Mouse (Mus musculus) C2C12 (cell line): ENCODE measurements at regions not wholly inside any gene's neighbourhood (a gene's known extent, or its start where the extent isn't known, plus 50 kb on each side); places are given as distances from the start of the nearest gene placed in this dataset.

Source experiments
- H3K27me3 ChIP-seq: one replicate; pipeline ENCODE4 v1.6.1; 2011; ENCODE audit not compliant: control insufficient read depth, insufficient read depth, insufficient read length
- H3K36me3 ChIP-seq: one replicate; pipeline ENCODE4 v1.6.1; 2011; ENCODE audit not compliant: control insufficient read depth, insufficient read depth
- H3K4me3 ChIP-seq: one replicate; pipeline ENCODE4 v1.5.1; 2011; ENCODE audit warnings: mild to moderate bottlenecking, control low read depth; ENCODE audit not compliant: poor library complexity, insufficient read depth, severe bottlenecking
- H3K79me2 ChIP-seq: one replicate; pipeline ENCODE4 v1.6.1; 2011; ENCODE audit not compliant: control insufficient read depth, insufficient read depth
- H3K79me3 ChIP-seq: one replicate; pipeline ENCODE4 v1.6.1; 2011; ENCODE audit warnings: low read depth, control low read depth
- H3ac ChIP-seq: one replicate; pipeline ENCODE3; 2011; ENCODE audit warnings: low read depth; ENCODE audit not compliant: control insufficient read depth, insufficient read length
- CEBPB ChIP-seq: IDR thresholded peaks from one replicate; pipeline ENCODE4 v1.6.1; 2011; ENCODE audit warnings: low read depth, mild to moderate bottlenecking, control low read depth, moderate library complexity
- CTCF ChIP-seq: IDR thresholded peaks from one replicate; pipeline ENCODE4 v1.5.1; 2011; ENCODE audit not compliant: control insufficient read depth, insufficient read depth, insufficient read length
- FOSL1 ChIP-seq: IDR thresholded peaks from one replicate; pipeline ENCODE4 v1.8.0; 2011; ENCODE audit warnings: mild to moderate bottlenecking, low read length; ENCODE audit not compliant: poor library complexity, insufficient read depth, severe bottlenecking
- MAX ChIP-seq: IDR thresholded peaks from one replicate; pipeline ENCODE4 v1.6.1; 2011; ENCODE audit warnings: mild to moderate bottlenecking, control low read depth
- MYOD1 ChIP-seq: IDR thresholded peaks from one replicate; pipeline ENCODE4 v1.6.1; 2011; ENCODE audit warnings: low read depth; ENCODE audit not compliant: control insufficient read depth, insufficient read length
- MYOG ChIP-seq: IDR thresholded peaks from one replicate; pipeline ENCODE4 v1.6.1; 2011; ENCODE audit not compliant: control insufficient read depth, insufficient read length; ENCODE audit errors: extremely low read depth
- USF1 ChIP-seq: IDR thresholded peaks from one replicate; pipeline ENCODE4 v1.6.1; 2011; ENCODE audit warnings: low read depth, mild to moderate bottlenecking, control low read depth, moderate library complexity

DNA sequence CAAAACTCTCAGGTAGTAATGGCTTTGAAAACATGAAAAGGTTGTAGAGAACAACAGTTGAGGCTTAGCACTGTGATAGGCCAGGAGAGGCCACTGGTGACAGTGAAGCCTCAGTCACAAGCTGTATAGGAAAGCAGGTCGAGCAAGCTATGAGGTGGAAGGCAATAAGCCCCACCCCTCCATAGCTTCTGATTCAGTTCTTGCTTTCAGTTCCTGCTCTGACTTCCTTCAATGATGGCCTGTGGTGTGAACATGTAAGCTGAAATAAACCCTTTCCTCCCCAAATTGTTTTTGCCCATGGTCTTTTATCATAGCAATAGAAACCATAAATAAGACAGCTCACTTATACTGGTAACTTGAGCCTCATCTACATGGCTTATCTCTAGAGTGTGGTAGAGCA lies 98.0 kb upstream of the Smarca2 start:
- H3K36me3 ChIP-seq, result no peaks in the 10 kb centered on the region
- H3K79me3 ChIP-seq, result no peaks in the 10 kb centered on the region
- no peak for TF ChIP-seq CTCF
- no peak for TF ChIP-seq MYOG
- TF ChIP-seq FOSL1, result no peak
- H3K4me3 ChIP-seq, result no peak overlapping the region
- no peak overlapping the region for H3ac ChIP-seq
- no peaks in the 10 kb centered on the region for H3K27me3 ChIP-seq
- H3K79me2 ChIP-seq, result no peaks in the 10 kb centered on the region

DNA sequence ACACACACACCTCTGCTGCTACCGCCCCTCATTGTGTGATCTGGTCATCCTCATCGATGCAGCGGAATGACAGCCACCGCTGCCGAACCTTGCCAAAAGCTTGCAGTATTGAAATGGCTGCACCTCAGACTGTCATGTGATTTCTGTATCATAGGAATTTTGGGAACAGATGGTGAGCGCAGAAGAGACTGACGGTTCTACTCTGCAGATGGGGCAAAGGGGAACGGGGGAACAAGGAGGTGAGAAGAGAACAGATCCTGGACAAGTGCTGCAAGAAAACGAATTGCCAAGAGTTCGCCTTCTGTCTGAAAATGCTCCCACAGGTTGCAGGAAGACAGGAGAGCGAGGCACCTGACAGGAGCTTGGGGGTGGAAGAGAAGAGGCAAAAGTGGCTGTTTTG lies 96.9 kb upstream of the Smarca2 start:
- H3ac ChIP-seq, result no peak overlapping the region
- H3K36me3 ChIP-seq, result no peaks in the 10 kb centered on the region
- H3K4me3 ChIP-seq, result no peak overlapping the region
- no peaks in the 10 kb centered on the region for H3K79me3 ChIP-seq
- H3K27me3 ChIP-seq, result no peaks in the 10 kb centered on the region
- H3K79me2 ChIP-seq, result no peaks in the 10 kb centered on the region
- TF ChIP-seq MAX (no peak), CTCF (no peak), FOSL1 (no peak), CEBPB (no peak)

DNA sequence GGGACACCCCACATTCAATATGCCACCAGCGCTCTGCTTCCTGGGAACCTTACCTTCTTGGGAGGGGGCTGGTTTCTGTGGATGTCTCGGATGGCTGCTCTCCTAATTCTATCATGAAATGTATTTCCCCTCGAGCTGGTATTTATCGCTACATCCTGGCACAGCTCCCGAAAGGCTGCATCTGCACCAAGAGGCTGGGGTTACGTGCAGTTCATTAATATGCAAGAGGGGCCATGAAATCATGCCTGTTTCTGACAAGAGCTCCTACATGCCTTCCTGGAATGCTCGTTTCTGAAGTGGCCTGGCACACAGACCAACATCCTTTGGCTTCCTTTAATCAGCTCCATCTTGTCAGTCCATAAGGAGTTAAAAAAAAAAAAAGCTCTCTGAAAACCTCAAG lies 96.2 kb upstream of the Smarca2 start:
- Histone ChIP-seq H3K79me3 (no peaks in the 10 kb centered on the region), H3ac (no peak overlapping the region), H3K4me3 (no peak overlapping the region), H3K36me3 (no peaks in the 10 kb centered on the region), H3K79me2 (no peaks in the 10 kb centered on the region), H3K27me3 (no peaks in the 10 kb centered on the region)
- TF ChIP-seq MYOG, result no peak
- no peak for TF ChIP-seq CEBPB
- TF ChIP-seq CTCF, result no peak
- no peak for TF ChIP-seq MAX
- TF ChIP-seq FOSL1, result no peak
- TF ChIP-seq MYOD1, result no peak
- no peak for TF ChIP-seq USF1

DNA sequence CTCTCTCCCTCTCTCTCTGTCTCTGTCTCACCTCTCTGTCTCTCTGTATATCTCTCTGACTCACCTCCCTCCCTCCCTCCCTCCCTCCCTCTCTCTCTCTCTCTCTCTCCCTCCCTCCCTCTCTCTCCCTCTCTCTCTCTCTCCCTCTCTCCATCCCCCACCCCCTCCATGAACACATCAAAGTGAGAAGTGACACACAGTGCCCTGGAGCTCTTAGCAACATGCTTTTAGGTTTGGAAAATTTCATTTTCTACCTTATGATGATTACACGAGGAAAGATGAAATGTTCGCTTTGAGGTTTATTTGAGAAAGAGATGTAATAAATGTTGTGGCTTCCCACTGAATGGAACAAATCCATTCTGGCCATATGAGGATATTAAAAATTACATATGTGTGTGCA lies 95.6 kb upstream of the Smarca2 start:
- no peak for TF ChIP-seq MAX
- TF ChIP-seq FOSL1, result no peak
- no peak for TF ChIP-seq USF1
- TF ChIP-seq MYOD1, result no peak
- Histone ChIP-seq H3ac (no peak overlapping the region), H3K27me3 (no peaks in the 10 kb centered on the region), H3K79me2 (no peaks in the 10 kb centered on the region), H3K79me3 (no peaks in the 10 kb centered on the region), H3K36me3 (no peaks in the 10 kb centered on the region), H3K4me3 (no peak overlapping the region)

- Histone ChIP-seq H3K4me3 (no peak overlapping the region), H3K79me3 (no peaks in the 10 kb centered on the region), H3ac (no peak overlapping the region), H3K27me3 (no peaks in the 10 kb centered on the region), H3K36me3 (no peaks in the 10 kb centered on the region), H3K79me2 (no peaks in the 10 kb centered on the region)
- TF ChIP-seq USF1, result no peak
- no peak for TF ChIP-seq FOSL1
- no peak for TF ChIP-seq CEBPB
- TF ChIP-seq CTCF, result no peak
Measured at GRCm38 (mm10) chr19:26510185-26510584, 94.7 kb upstream of the Smarca2 start.

DNA sequence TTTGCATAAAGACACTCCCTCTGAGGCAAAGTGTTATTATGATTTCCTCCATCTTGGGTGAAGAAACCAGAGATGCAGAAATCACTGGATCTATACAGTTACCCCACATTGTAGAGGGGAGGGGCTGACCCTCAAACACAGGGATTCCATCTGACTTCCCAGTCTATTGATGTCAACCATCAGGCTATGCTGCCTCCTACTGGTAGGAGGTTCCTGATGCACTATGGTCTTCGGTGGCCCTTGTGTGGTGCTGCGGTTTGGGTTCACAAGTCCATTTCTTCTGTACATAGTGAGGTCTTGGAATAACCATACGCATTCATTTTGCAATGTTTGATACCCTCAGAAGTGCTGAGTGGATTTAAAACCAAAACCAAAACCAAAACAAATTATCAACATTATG lies 94.0 kb upstream of the Smarca2 start:
- TF ChIP-seq FOSL1, result no peak
- no peak for TF ChIP-seq USF1
- TF ChIP-seq CTCF, result no peak
- no peak for TF ChIP-seq CEBPB
- no peak for TF ChIP-seq MAX
- no peak for TF ChIP-seq MYOG
- TF ChIP-seq MYOD1, result no peak
- Histone ChIP-seq H3K79me3 (no peaks in the 10 kb centered on the region), H3ac (no peak overlapping the region), H3K4me3 (no peak overlapping the region), H3K27me3 (no peaks in the 10 kb centered on the region), H3K79me2 (no peaks in the 10 kb centered on the region), H3K36me3 (no peaks in the 10 kb centered on the region)
